Comparison of ENCODE assay signal across 20 mouse cellular contexts in the genomic region with DNA sequence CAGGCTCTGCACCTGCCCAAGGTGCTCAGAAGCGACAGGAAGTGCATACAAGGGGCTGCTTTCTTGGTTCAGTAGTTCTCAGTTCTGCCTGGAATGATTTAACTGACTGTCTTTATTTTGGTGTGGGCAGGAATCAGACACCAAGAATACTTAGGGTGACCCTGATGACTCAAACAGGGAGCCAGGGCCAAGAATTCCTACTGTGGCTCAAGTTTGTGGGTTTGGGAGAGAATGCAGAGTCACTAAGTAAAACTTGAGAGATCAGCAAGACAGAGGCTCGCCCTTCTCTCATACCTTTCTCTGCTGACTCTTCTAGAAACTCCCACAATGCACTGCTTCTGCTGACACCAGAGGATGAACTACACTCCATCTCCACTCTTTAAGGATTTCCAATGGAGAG.
"Had no signal": no experiment of that assay in that cellular context is flagged by ENCODE, and none has a peak within 500 bp of the region (broad histone marks: within the 10 kb centered on the region; RNA-seq: fewer than 3 reads in every experiment).

No protein-coding gene starts in this region.

- DNase-seq: kidney, adult 18-20 months; kidney, adult 9 months; kidney, postnatal 25 days; layer of hippocampus, adult 9-11 months; liver; liver, embryonic 13.5 days; lung, adult 2 months; lung, postnatal 14 days; lung, postnatal 4 days; right cerebral cortex, adult 18-20 months; right cerebral cortex, postnatal 14 days; right cerebral cortex, postnatal 4 days; thymus, adult 2 months; thymus, postnatal 14 days had no signal

- H3K27me3 ChIP-seq: limb, embryonic 13.5 days; liver, embryonic 13.5 days; neural tube, embryonic 12.5 days; neural tube, embryonic 15.5 days had no signal

- H3K4me3 ChIP-seq: layer of hippocampus, adult 2 months; limb, embryonic 10.5 days; limb, embryonic 13.5 days; liver, embryonic 13.5 days; neural tube, embryonic 12.5 days; neural tube, embryonic 15.5 days had no signal

- H3K36me3 ChIP-seq: limb, embryonic 10.5 days; limb, embryonic 13.5 days; liver, embryonic 13.5 days; neural tube, embryonic 12.5 days; neural tube, embryonic 15.5 days had no signal

- H3K4me2 ChIP-seq: limb, embryonic 13.5 days; liver, embryonic 13.5 days; midbrain, embryonic 11.5 days; neural tube, embryonic 15.5 days had no signal
